Mouse (Mus musculus): ENCODE results near the gene Mmaa. TPM values are rescaled to one million over a fixed set of nuclear protein-coding genes. Genes with fewer than 3 reads are reported as not detected.

The Mmaa gene
- polyA plus RNA-seq, 2 experiments = 15.7 to 16.9 TPM

DNA sequence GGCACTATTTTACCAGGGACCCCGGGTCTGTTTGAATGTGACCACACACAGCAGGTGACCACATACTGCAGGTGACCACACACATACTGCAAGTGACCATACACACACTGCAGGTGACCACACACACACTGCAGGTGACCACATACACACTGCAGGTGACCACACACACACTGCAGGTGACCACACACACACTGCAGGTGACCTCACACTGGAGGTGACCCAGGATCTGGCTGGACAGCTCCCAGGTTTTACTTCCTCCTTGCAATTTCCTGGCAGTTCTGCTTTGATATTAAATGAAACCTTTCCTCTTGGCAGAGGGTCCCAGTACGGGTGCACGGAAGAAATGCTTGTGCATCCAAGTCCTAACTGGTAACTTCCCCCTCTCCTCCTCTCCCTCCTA is 29.3 kb upstream of the Mmaa start:
- WGBS = 44% methylated on average over 3 of the region's 3 CpGs
- Histone ChIP-seq H3K27me3 (ENCODE audit: control insufficient read depth, insufficient read depth, low read length) (no peaks in the 10 kb centered on the region), H3K36me3 (ENCODE audit: control insufficient read depth, insufficient read depth, low read length) (no peaks in the 10 kb centered on the region), H3K4me2 (replicated peaks; ENCODE audit: low read depth, low read length, severe bottlenecking) (no peak overlapping the region), H3K9ac (ENCODE audit: low read depth, low read length, severe bottlenecking) (no peak overlapping the region), H3K27ac (replicated peaks; ENCODE audit: low read depth, low read length) (no peak overlapping the region), H3K9me3 (ENCODE audit: control insufficient read depth, low read length) (no peaks in the 10 kb centered on the region), H3K4me1 (ENCODE audit: control insufficient read depth, insufficient read depth, low read length) (peaks cover 5% of the 10 kb centered on the region; the same call in 1 of the 2 replicates), H3K4me3 (replicated peaks; ENCODE audit: low read length) (no peak overlapping the region)
- DNase-seq (ENCODE audit: low spot score) = no peak
- no peak for TF ChIP-seq POLR2A (IDR thresholded peaks at IDR 0.05; ENCODE audit: borderline replicate concordance, extremely low read depth, insufficient read depth, insufficient read length)
- ATAC-seq (ENCODE audit: low FRiP score, low read depth) = no peak

DNA sequence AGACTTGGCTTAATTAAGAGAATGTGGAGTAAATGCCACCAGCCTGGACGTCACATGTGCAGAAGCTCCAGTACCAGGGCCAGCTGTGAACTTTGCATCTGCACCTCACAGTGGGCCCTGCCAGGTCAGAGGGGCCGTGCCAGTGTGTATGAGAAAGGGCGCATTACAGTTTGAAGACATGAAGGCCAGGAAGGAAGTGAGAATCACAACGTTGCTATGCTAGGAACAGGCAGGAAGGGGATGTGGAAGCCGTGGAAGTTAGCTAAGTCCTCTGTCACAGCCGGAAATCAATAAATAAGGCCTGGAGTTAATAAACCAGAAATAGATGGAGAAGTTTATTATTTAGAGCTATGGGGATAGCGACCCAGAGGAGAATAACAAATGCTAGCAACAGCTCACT is 28.4 kb upstream of the Mmaa start:
- Histone ChIP-seq H3K36me3 (ENCODE audit: control insufficient read depth, insufficient read depth, low read length) (no peaks in the 10 kb centered on the region), H3K9me3 (ENCODE audit: control insufficient read depth, low read length) (no peaks in the 10 kb centered on the region), H3K27ac (replicated peaks; ENCODE audit: low read depth, low read length) (no peak overlapping the region), H3K9ac (ENCODE audit: low read depth, low read length, severe bottlenecking) (no peak overlapping the region), H3K4me2 (replicated peaks; ENCODE audit: low read depth, low read length, severe bottlenecking) (no peak overlapping the region), H3K27me3 (ENCODE audit: control insufficient read depth, insufficient read depth, low read length) (no peaks in the 10 kb centered on the region), H3K4me1 (ENCODE audit: control insufficient read depth, insufficient read depth, low read length) (peaks cover 5% of the 10 kb centered on the region; the same call in 1 of the 2 replicates), H3K4me3 (replicated peaks; ENCODE audit: low read length) (no peak overlapping the region)
- 47% methylated on average over 7 of the region's 7 CpGs for WGBS
- no peak for DNase-seq (ENCODE audit: low spot score)
- ATAC-seq (ENCODE audit: low FRiP score, low read depth) = no peak
- TF ChIP-seq POLR2A (IDR thresholded peaks at IDR 0.05; ENCODE audit: borderline replicate concordance, extremely low read depth, insufficient read depth, insufficient read length) = no peak

DNA sequence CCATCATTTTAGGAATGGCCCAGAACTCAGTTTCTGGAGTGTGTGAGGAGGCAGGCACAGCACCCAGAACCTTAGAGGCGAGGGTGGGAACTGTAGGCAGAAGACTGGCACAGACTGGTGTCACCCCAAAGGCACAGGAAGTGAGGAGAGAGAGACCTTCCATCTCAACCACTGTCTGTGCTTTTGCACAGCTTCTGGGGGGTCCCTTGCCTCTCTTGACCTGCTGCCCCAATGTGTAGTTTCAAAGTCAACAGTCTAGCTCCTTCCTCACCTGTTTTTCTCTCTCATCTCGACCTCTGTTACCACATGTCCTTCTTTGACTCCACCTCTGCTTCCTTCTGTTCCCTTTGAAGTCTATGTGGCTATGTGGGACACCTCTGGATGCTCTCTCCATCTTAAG is 16.1 kb upstream of the Mmaa start:
- no peak for ATAC-seq (ENCODE audit: low FRiP score, low read depth)
- Histone ChIP-seq H3K9me3 (ENCODE audit: control insufficient read depth, low read length) (no peaks in the 10 kb centered on the region), H3K4me3 (replicated peaks; ENCODE audit: low read length) (no peak overlapping the region), H3K27ac (replicated peaks; ENCODE audit: low read depth, low read length) (no peak overlapping the region), H3K9ac (ENCODE audit: low read depth, low read length, severe bottlenecking) (no peak overlapping the region), H3K4me2 (replicated peaks; ENCODE audit: low read depth, low read length, severe bottlenecking) (no peak overlapping the region), H3K27me3 (ENCODE audit: control insufficient read depth, insufficient read depth, low read length) (no peaks in the 10 kb centered on the region), H3K36me3 (ENCODE audit: control insufficient read depth, insufficient read depth, low read length) (no peaks in the 10 kb centered on the region), H3K4me1 (ENCODE audit: control insufficient read depth, insufficient read depth, low read length) (no peaks in the 10 kb centered on the region)
- DNase-seq (ENCODE audit: low spot score) = no peak
- WGBS = 79% methylated on average over 2 of the region's 2 CpGs
- TF ChIP-seq POLR2A (IDR thresholded peaks at IDR 0.05; ENCODE audit: borderline replicate concordance, extremely low read depth, insufficient read depth, insufficient read length) = no peak

DNA sequence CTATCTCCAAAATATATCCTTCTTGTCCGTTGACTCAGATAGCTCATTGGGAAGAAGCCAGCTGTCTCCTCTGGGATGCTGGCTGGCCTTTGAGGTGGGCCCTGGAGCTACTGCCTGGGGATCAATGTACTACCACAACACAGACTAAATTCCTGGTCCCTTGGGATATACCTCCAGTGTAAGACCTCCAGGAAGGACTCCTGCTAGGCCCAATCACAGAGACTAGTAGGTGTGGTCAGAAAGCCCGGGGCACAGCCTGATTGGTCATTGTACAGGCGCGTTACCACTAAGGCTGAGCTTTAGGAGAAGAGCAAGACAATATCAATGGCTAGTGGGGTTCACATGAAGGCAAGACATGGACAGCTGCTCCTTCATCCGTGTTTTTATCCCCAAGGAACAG is 11.2 kb upstream of the Mmaa start:
- no peak for ATAC-seq (ENCODE audit: low FRiP score, low read depth)
- Histone ChIP-seq H3K36me3 (ENCODE audit: control insufficient read depth, insufficient read depth, low read length) (no peaks in the 10 kb centered on the region), H3K4me3 (replicated peaks; ENCODE audit: low read length) (no peak overlapping the region), H3K9ac (ENCODE audit: low read depth, low read length, severe bottlenecking) (no peak overlapping the region), H3K27me3 (ENCODE audit: control insufficient read depth, insufficient read depth, low read length) (no peaks in the 10 kb centered on the region), H3K9me3 (ENCODE audit: control insufficient read depth, low read length) (no peaks in the 10 kb centered on the region), H3K27ac (replicated peaks; ENCODE audit: low read depth, low read length) (no peak overlapping the region), H3K4me2 (replicated peaks; ENCODE audit: low read depth, low read length, severe bottlenecking) (no peak overlapping the region), H3K4me1 (ENCODE audit: control insufficient read depth, insufficient read depth, low read length) (no peaks in the 10 kb centered on the region)
- no peak for DNase-seq (ENCODE audit: low spot score)
- TF ChIP-seq POLR2A (IDR thresholded peaks at IDR 0.05; ENCODE audit: borderline replicate concordance, extremely low read depth, insufficient read depth, insufficient read length) = no peak
- 70% methylated on average over 5 of the region's 5 CpGs for WGBS

DNA sequence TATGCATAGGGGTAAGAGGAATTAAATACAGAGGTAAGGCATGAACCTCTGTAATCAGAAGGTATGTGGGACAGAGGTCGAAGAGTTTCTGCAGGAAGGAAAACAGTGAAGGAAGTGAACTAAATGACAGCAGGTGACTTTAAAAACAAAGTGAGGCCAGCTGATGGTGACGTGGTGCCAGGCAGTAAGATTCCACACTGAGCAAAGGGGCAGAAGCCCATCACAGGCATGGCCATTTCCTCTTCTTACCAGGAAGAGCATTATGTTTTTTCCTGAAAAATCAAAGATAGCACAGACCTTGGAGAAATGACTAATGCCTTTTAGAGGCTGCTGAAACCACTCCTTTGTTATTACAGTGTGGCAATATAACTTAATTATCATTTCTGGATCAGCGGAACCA is 6.8 kb upstream of the Mmaa start:
- H3K4me3 ChIP-seq (replicated peaks; ENCODE audit: low read length) = no peak overlapping the region
- H3K4me1 ChIP-seq (ENCODE audit: control insufficient read depth, insufficient read depth, low read length) = no peaks in the 10 kb centered on the region
- no peaks in the 10 kb centered on the region for H3K36me3 ChIP-seq (ENCODE audit: control insufficient read depth, insufficient read depth, low read length)
- H3K27me3 ChIP-seq (ENCODE audit: control insufficient read depth, insufficient read depth, low read length) = no peaks in the 10 kb centered on the region
- no peak for TF ChIP-seq POLR2A (IDR thresholded peaks at IDR 0.05; ENCODE audit: borderline replicate concordance, extremely low read depth, insufficient read depth, insufficient read length)
- no peak for DNase-seq (ENCODE audit: low spot score)
- H3K27ac ChIP-seq (replicated peaks; ENCODE audit: low read depth, low read length) = no peak overlapping the region
- no peaks in the 10 kb centered on the region for H3K9me3 ChIP-seq (ENCODE audit: control insufficient read depth, low read length)
- WGBS = 64% methylated on average over 3 of the region's 3 CpGs
- no peak for ATAC-seq (ENCODE audit: low FRiP score, low read depth)
- H3K9ac ChIP-seq (ENCODE audit: low read depth, low read length, severe bottlenecking) = no peak overlapping the region
- no peak overlapping the region for H3K4me2 ChIP-seq (replicated peaks; ENCODE audit: low read depth, low read length, severe bottlenecking)

DNA sequence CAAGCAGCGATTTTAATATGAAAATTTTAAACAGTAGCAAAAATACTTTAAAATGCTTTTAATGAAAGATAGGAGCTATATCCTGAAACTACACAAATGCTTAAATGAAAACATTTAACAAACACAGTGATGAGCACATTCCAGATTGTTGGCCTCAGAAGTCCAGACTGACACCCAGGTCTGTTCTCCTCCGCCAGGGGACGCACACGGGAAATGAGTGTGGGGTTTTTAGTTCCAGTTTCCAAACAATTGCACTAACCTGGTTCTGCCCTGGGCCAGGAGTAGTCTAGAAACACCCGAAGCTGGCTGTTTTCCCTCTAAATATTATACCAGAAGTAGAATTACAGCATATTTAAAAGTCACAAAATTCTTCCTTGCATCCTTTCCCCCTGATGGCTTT is 5.0 kb upstream of the Mmaa start:
- H3K9me3 ChIP-seq (ENCODE audit: control insufficient read depth, low read length) = no peaks in the 10 kb centered on the region
- H3K4me3 ChIP-seq (replicated peaks; ENCODE audit: low read length) = no peak overlapping the region
- H3K4me1 ChIP-seq (ENCODE audit: control insufficient read depth, insufficient read depth, low read length) = peaks cover 5% of the 10 kb centered on the region
- no peaks in the 10 kb centered on the region for H3K27me3 ChIP-seq (ENCODE audit: control insufficient read depth, insufficient read depth, low read length)
- no peak overlapping the region for H3K27ac ChIP-seq (replicated peaks; ENCODE audit: low read depth, low read length)
- 79% methylated on average over 5 of the region's 5 CpGs for WGBS
- no peak for ATAC-seq (ENCODE audit: low FRiP score, low read depth)
- no peaks in the 10 kb centered on the region for H3K36me3 ChIP-seq (ENCODE audit: control insufficient read depth, insufficient read depth, low read length)
- no peak for TF ChIP-seq POLR2A (IDR thresholded peaks at IDR 0.05; ENCODE audit: borderline replicate concordance, extremely low read depth, insufficient read depth, insufficient read length)
- no peak overlapping the region for H3K9ac ChIP-seq (ENCODE audit: low read depth, low read length, severe bottlenecking)
- no peak overlapping the region for H3K4me2 ChIP-seq (replicated peaks; ENCODE audit: low read depth, low read length, severe bottlenecking)
- DNase-seq (ENCODE audit: low spot score) = no peak

Measured in limb, embryonic 14.5 days (tissue).